Mouse (Mus musculus) myocyte (in vitro differentiated cells): ENCODE measurements around the gene Baz2b. TPM values are rescaled to one million over a fixed set of nuclear protein-coding genes. Genes with fewer than 3 reads are reported as not detected.

ENCODE experiments used
- H3K27me3 ChIP-seq: one replicate; pipeline ENCODE4 v1.6.1; 2011; ENCODE audit not compliant: control insufficient read depth, insufficient read depth, insufficient read length
- H3K36me3 ChIP-seq: one replicate; pipeline ENCODE4 v1.6.1; 2011; ENCODE audit not compliant: control insufficient read depth, insufficient read depth
- H3K4me2 ChIP-seq: one replicate; pipeline ENCODE4 v1.6.1; 2011; ENCODE audit warnings: low read depth, control low read depth
- H3K4me3 ChIP-seq: one replicate; pipeline ENCODE4 v1.5.1; 2011; ENCODE audit warnings: mild to moderate bottlenecking, control low read depth, moderate library complexity
- H3K79me2 ChIP-seq: one replicate; pipeline ENCODE4 v1.6.1; 2011; ENCODE audit not compliant: control insufficient read depth, insufficient read depth
- H3ac ChIP-seq: one replicate; pipeline ENCODE4 v1.6.1; 2011; ENCODE audit not compliant: control insufficient read depth, insufficient read length
- CEBPB ChIP-seq: IDR thresholded peaks from 2 replicates; pipeline ENCODE4 v1.6.1; 2011; ENCODE audit warnings: mild to moderate bottlenecking, moderate library complexity; ENCODE audit not compliant: poor library complexity, insufficient read depth, severe bottlenecking
- E2F4 ChIP-seq: IDR thresholded peaks from one replicate; pipeline ENCODE4 v1.6.1; 2011; ENCODE audit warnings: mild to moderate bottlenecking, control low read depth, moderate library complexity; ENCODE audit not compliant: insufficient read depth
- MAX ChIP-seq: IDR thresholded peaks from one replicate; pipeline ENCODE4 v1.6.1; 2011; ENCODE audit warnings: low read depth, mild to moderate bottlenecking, control low read depth
- MYOD1 ChIP-seq, 3 experiments: IDR thresholded peaks; one replicate each; pipeline ENCODE4 v1.6.1; 2011; ENCODE audit warnings: control low read depth in 2 of 3, low read depth in 2 of 3, mild to moderate bottlenecking in 2 of 3, moderate library complexity in 1 of 3; ENCODE audit not compliant: insufficient read length in 2 of 3, control insufficient read depth in 1 of 3
- MYOG ChIP-seq, 3 experiments: IDR thresholded peaks; one replicate each; pipeline ENCODE4 v1.6.1; 2011; ENCODE audit warnings: control low read depth in 2 of 3, low read depth in 2 of 3, mild to moderate bottlenecking in 2 of 3; ENCODE audit not compliant: insufficient read length in 2 of 3, control insufficient read depth in 1 of 3, insufficient read depth in 1 of 3
- POLR2A ChIP-seq: IDR thresholded peaks from one replicate; pipeline ENCODE4 v1.6.1; 2011; ENCODE audit warnings: low read depth, mild to moderate bottlenecking, control low read depth, moderate library complexity; ENCODE audit not compliant: insufficient read length
- POLR2AphosphoS2 ChIP-seq: IDR thresholded peaks from one replicate; pipeline ENCODE4 v1.6.1; 2011; ENCODE audit warnings: low read depth, control low read depth; ENCODE audit not compliant: insufficient read length
- REST ChIP-seq: IDR thresholded peaks from one replicate; pipeline ENCODE4 v1.6.1; 2011; ENCODE audit warnings: mild to moderate bottlenecking, control low read depth, moderate library complexity; ENCODE audit not compliant: insufficient read depth, insufficient read length
- SRF ChIP-seq: IDR thresholded peaks from one replicate; pipeline ENCODE4 v1.6.1; 2011; ENCODE audit warnings: low read depth; ENCODE audit not compliant: control insufficient read depth, insufficient read length
- TCF12 ChIP-seq: IDR thresholded peaks from one replicate; pipeline ENCODE4 v1.6.1; 2011; ENCODE audit warnings: mild to moderate bottlenecking, control low read depth; ENCODE audit not compliant: poor library complexity, insufficient read depth, severe bottlenecking
- TCF3 ChIP-seq: IDR thresholded peaks from one replicate; pipeline ENCODE4 v1.6.1; 2011; ENCODE audit warnings: low read depth, control low read depth; ENCODE audit not compliant: insufficient read length
- USF1 ChIP-seq: IDR thresholded peaks from one replicate; pipeline ENCODE4 v1.6.1; 2011; ENCODE audit warnings: low read depth, mild to moderate bottlenecking, control low read depth, moderate library complexity
- polyA plus RNA-seq: library from polyadenylated mRNA; unstranded; fragments of >200 nt; fragmentation: generic; extraction: Trizol; gene quantifications from one replicate; pipeline ENCODE4 v1.2.1, GENCODE M21; 2012; ENCODE audit warnings: missing spikeins

Baz2b gene
- polyA plus RNA-seq, 1 experiment = 11.8 TPM

DNA sequence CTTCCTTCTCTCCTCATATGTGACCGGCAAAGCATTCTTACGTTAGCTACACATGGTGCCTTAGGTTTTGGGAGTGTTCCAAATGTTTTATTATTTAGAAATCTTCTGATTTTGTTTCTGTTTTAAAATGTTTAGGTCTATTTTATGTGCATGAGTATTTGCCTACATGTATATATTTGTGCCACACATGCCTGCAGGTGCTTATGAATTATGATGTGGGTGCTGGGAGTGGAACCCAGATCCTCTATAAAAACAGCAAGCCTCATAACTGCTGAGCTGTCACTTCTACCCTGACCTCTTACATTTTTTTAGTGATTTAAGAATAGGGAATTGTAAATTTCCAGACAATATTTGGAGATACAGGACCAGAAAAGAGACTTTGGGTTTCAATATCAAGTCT, 12.3 kb upstream of the Baz2b start:
- Histone ChIP-seq H3ac (no peak overlapping the region), H3K4me2 (no peak overlapping the region), H3K4me3 (no peak overlapping the region), H3K79me2 (peaks cover 100% of the 10 kb centered on the region), H3K27me3 (no peaks in the 10 kb centered on the region), H3K36me3 (no peaks in the 10 kb centered on the region)
- TF ChIP-seq TCF3 (no peak), TCF12 (no peak)

- TF ChIP-seq POLR2A (no peak), MYOG (IDR thresholded peaks at IDR 0.05; ENCODE audit: control insufficient read depth in 1 of 3, insufficient read depth in 1 of 3, insufficient read length in 2 of 3, low read depth in 2 of 3) (no peak), TCF12 (no peak), CEBPB (no peak), TCF3 (no peak), MAX (no peak), REST (no peak), E2F4 (no peak)
- Histone ChIP-seq H3K27me3 (no peaks in the 10 kb centered on the region), H3K79me2 (peaks cover 100% of the 10 kb centered on the region), H3K4me2 (no peak overlapping the region), H3K36me3 (no peaks in the 10 kb centered on the region), H3ac (no peak overlapping the region), H3K4me3 (no peak overlapping the region)
These were observed 11.6 kb upstream of the Baz2b start for GRCm38 (mm10) chr2:60221236-60221635.

DNA sequence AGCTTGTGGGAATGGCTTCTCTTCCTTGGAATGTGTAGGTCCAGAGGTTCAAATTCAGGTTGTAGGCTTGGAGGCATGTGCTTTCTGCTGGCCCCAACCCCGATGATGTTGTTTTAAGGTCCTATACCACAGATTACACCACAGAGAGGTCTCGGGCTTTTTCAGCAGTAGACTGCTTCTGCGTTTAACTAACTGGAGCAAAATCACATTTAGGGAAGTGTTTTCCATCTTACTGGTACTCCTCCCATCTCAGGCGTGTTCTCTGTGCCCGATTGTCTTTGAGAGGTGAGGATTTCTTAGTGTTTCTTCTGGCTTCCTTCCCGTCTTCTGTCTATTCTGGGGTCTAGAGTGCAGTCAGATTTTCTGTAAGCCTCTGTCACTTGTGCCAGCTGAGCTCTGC, 8.0 kb upstream of the Baz2b start:
- TF ChIP-seq SRF (no peak), CEBPB (no peak), MYOD1 (IDR thresholded peaks at IDR 0.05; ENCODE audit: control insufficient read depth in 1 of 3, insufficient read length in 2 of 3, low read depth in 2 of 3) (no peak), POLR2AphosphoS2 (no peak), TCF12 (no peak), TCF3 (no peak), MYOG (IDR thresholded peaks at IDR 0.05; ENCODE audit: control insufficient read depth in 1 of 3, insufficient read depth in 1 of 3, insufficient read length in 2 of 3, low read depth in 2 of 3) (no peak), REST (no peak), E2F4 (no peak), POLR2A (no peak), MAX (no peak), USF1 (no peak)

GRCm38 (mm10) chr2:60216547-60217153, 7.0 kb upstream of the Baz2b start:
- Histone ChIP-seq H3K79me2 (peaks cover 100% of the 10 kb centered on the region), H3K4me2 (no peak overlapping the region), H3ac (no peak overlapping the region), H3K27me3 (no peaks in the 10 kb centered on the region), H3K4me3 (no peak overlapping the region), H3K36me3 (peaks cover 2% of the 10 kb centered on the region)
- TF ChIP-seq MAX = no peak
- TF ChIP-seq E2F4 = no peak
- TF ChIP-seq POLR2A = no peak
- TF ChIP-seq REST = no peak
- no peak for TF ChIP-seq TCF3
- no peak for TF ChIP-seq MYOG (IDR thresholded peaks at IDR 0.05; ENCODE audit: control insufficient read depth in 1 of 3, insufficient read depth in 1 of 3, insufficient read length in 2 of 3, low read depth in 2 of 3)
- no peak for TF ChIP-seq TCF12
- TF ChIP-seq CEBPB = no peak
- no peak for TF ChIP-seq SRF
- TF ChIP-seq MYOD1 (IDR thresholded peaks at IDR 0.05; ENCODE audit: control insufficient read depth in 1 of 3, insufficient read length in 2 of 3, low read depth in 2 of 3) = no peak
- TF ChIP-seq USF1 = no peak
- TF ChIP-seq POLR2AphosphoS2 = no peak

More for the DNA sequence above, 8.0 kb upstream of the Baz2b start:
- no peak overlapping the region for H3K4me3 ChIP-seq
- no peaks in the 10 kb centered on the region for H3K36me3 ChIP-seq
- H3K4me2 ChIP-seq = no peak overlapping the region
- peaks cover 100% of the 10 kb centered on the region for H3K79me2 ChIP-seq
- H3ac ChIP-seq = no peak overlapping the region
- H3K27me3 ChIP-seq = no peaks in the 10 kb centered on the region

- Histone ChIP-seq H3K27me3 (no peaks in the 10 kb centered on the region), H3K4me3 (no peak overlapping the region), H3K36me3 (peaks cover 6% of the 10 kb centered on the region), H3K79me2 (peaks cover 97% of the 10 kb centered on the region), H3K4me2 (no peak overlapping the region), H3ac (no peak overlapping the region)
- TF ChIP-seq CEBPB = no peak
- no peak for TF ChIP-seq POLR2AphosphoS2
- no peak for TF ChIP-seq USF1
- TF ChIP-seq MYOG (IDR thresholded peaks at IDR 0.05; ENCODE audit: control insufficient read depth in 1 of 3, insufficient read depth in 1 of 3, insufficient read length in 2 of 3, low read depth in 2 of 3) = no peak
- no peak for TF ChIP-seq TCF3
- no peak for TF ChIP-seq POLR2A
- TF ChIP-seq SRF = no peak
- TF ChIP-seq MYOD1 (IDR thresholded peaks at IDR 0.05; ENCODE audit: control insufficient read depth in 1 of 3, insufficient read length in 2 of 3, low read depth in 2 of 3) = no peak
- no peak for TF ChIP-seq TCF12
- no peak for TF ChIP-seq MAX
- no peak for TF ChIP-seq E2F4
- no peak for TF ChIP-seq REST
These were observed 5.0 kb upstream of the Baz2b start for GRCm38 (mm10) chr2:60214683-60215082.
